Mouse (Mus musculus) T-helper 1 cell (primary cell): ENCODE results near the gene Gm29276.
"Not testable (repeated sequence)": the region's sequence is repeated elsewhere in the genome, so short reads cannot be mapped to it uniquely, and the experiment has no call there.

Experiments used
- in situ Hi-C: fragments of 300-600 bp; cut with MboI, MseI; formaldehyde crosslinking; loops from one replicate; pipeline ENCODE4 v1.15.1; 2025; ENCODE audit warnings: high pct_unique_total_duplicates

Gm29276 gene

GRCm38 (mm10) chrY:42582150-42582549 lies at the start of gene Gm29276:
Gm29276 (minus strand) TSS chrY:42582250.
- in situ Hi-C loops: not testable (repeated sequence)
